Mouse (Mus musculus) heart, adult 8-10 months (tissue): ENCODE results near the gene Sp7. TPM values are rescaled to one million over a fixed set of nuclear protein-coding genes. Genes with fewer than 3 reads are reported as not detected.
"Not testable (repeated sequence)": the region's sequence is repeated elsewhere in the genome, so short reads cannot be mapped to it uniquely, and the experiment has no call there.

Experiments used
- DNase-seq: peaks from one replicate; pipeline ENCODE4 v3.0.0; 2022; ENCODE audit warnings: low spot score
- total RNA-seq, 4 experiments: library from RNA; stranded (reverse); gene quantifications; 2 replicates each; pipeline ENCODE4 v1.2.4; 2022

Sp7 gene
- total RNA-seq, 4 experiments from 2014 or later = not detected

GRCm38 (mm10) chr15:102346444-102346843, 20.5 kb downstream of the Sp7 start:
- DNase-seq = no peak

GRCm38 (mm10) chr15:102344490-102344889, 22.5 kb downstream of the Sp7 start:
- DNase-seq = no peak

DNA sequence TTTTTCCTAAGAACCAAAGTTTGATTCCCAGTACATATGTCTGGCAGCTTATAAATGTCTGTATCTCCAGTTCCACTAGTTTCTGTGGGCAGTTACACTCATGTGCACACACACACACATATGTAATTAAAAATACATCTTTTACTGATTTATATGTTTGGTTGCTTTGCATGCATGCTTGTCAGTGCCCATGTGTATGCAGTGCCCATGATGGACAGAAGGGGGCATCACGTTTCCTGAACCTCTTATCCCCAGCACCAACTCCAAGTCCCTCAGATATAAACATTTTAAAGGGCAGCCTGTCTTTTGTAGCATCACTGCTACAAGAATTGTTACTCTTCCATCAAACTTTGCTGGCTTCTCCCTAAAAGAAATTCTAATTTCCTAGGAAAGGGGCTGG, 25.4 kb downstream of the Sp7 start:
- DNase-seq = no peak

DNA sequence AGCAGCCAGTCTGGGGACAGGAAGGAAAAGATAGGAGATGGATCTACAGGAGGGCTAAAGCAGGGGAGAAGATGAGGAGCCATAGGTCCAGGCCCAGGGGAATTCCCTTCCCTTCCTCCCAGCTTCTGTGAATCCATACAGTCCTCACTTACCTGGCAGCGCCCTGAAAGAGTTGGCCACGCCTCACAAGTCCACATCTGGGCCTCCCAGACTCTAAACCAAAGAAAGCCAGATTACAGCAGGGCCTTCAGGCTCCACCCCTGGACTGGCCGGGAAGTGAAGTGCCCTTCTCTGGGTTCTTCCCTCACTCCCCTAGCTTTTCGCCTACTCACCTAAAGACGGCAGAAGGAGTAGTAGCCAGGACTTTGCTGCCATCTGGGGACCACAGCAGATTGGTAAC, 27.4 kb downstream of the Sp7 start:
- DNase-seq = no peak

DNA sequence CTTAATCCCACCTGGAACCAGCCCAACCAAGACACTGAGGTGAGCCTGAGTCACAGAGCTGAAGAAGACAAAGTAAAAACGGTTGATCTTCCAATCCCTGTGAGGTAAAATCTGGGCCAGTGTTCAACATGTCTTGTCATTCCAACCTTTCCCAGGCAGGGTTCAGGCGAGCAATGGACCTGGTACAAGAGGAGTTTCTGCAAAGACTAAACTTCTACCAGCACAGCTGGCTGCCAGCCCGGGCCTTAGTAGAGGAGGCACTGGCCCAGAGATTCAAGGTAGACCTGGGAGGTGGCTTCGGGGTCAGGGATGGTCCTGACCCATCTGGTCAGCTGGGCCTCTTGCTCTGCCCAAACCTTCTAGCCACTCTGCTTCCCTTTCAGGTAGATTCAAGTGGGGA, 30.0 kb downstream of the Sp7 start:
- DNase-seq = no peak

DNA sequence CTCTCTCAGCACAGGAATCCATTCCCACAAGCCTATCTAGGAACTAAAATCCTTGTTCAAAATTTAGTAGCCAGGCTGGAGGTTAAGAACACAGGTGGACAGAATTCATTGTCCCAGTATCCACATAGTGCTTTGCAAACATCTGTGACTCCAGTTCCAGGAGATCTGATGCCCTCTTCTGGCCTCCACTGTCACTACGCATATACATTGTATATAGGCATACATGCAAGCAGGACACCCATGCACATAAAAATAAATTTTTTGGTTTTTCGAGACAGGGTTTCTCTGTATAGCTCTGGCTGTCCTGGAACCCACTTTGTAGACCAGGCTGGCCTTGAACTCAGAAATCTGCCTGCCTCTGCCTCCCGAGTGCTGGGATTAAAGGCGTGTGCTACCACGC, 31.1 kb downstream of the Sp7 start:
- not testable (repeated sequence) for DNase-seq

DNA sequence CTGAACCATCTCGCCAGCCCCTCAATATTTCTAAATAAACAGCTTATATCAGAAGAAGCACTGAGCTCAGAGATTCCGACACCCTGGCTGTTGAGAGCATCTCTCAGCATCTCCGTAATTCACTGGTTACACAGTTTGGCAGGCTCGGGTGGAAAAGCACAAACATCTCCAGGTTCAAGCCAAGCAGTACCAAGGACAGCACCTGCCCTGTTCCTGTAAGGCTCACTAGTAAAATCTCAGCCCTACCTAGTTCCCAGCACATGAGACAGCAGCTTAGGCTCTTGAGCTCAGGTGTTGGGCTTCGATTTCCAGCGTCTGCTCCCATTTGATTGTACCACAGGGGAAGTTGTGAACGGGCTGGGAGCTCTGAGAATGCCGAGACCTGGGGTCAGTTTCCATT, 31.7 kb downstream of the Sp7 start:
- no peak for DNase-seq

- peak; percentile 83 for DNase-seq
These were observed 35.4 kb downstream of the Sp7 start, which contains the start of gene Myg1 for GRCm38 (mm10) chr15:102331610-102332015. TSS of gene Myg1 (plus strand) at chr15:102331709.

DNA sequence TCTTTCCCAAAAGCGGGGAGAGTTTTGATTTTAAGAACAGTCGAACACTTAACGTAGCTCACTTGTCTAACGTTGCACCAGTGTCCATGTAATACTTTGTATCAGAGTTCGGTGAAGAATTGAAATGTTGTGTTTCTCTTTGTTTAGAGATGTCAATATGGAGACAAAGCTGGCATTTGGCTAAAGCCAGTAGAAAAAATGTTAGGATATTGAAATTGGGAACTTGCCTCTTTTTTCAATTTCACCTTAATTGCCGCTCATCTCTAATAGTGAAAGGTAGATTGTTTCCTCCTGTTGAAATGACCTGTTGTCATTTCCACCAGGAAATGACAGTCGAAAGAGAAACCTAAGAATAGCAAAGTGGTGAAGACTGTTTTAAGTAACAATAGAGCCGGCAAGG, 40.1 kb downstream of the Sp7 start:
- DNase-seq = no peak

DNA sequence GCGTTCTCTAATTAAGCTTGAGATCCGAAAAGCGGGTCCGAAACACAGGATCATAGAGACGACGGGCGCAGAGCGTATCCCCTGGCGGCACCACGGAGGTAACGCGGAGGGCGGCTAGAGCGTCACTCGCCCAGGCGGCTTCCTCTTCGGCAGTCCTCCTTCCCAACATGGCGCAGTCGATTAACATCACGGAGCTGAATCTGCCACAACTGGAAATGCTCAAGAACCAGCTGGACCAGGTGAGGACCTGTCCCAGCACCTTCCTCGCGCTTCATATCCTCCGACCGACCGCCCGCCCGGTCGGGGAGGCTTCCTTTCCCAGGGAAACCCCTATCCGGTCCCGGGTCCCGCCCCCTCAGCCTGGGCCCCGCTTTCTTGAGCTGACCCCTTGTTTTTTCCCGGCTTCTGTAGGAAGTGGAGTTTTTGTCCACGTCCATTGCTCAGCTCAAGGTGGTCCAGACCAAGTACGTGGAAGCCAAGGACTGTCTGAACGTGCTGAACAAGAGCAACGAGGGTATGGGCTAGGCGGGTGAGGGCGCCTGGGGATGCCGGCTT, 40.9 kb downstream of the Sp7 start, which contains the start of gene Pfdn5:
Gene Pfdn5, plus strand, starts transcription at position 95 of the 555 bp plus-strand sequence.
- DNase-seq = peak; percentile 86

DNA sequence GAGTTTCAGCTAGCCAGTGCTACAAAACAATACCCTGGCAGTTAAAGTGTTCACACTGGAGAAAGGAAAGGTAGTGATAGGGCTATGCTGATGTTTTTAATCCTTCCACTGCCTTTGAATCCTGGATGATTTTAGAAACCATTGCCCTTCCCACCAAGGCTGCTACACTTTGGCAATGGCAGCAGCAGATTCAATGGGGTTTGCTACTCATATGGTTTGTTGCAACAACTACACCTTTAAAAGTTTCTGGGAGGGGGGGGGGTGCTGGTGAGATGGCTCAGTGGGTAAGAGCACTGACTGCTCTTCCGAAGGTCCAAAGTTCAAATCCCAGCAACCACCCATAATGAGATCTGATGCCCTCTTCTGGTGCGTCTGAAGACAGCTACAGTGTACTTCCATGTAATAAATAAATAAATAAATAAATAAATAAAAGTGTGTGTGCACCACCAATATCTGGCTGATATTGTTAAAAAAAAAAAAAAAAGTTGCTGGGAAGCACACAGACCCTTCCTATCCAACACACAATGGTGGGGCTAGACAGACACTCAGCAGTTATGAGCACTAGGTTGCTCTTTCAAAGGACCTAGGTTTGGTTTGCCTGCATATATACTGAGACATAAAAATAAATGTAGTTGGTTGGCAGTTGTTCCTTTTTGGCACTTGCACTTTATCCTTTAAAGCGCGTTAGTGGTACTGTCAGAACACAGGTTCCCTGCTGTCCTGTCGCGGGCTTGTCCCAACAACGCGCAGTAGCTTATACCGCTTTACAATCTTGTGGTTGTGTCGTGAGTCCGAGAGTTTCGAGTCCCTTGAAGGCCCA, 42.1 kb downstream of the Sp7 start:
- DNase-seq = no peak

DNA sequence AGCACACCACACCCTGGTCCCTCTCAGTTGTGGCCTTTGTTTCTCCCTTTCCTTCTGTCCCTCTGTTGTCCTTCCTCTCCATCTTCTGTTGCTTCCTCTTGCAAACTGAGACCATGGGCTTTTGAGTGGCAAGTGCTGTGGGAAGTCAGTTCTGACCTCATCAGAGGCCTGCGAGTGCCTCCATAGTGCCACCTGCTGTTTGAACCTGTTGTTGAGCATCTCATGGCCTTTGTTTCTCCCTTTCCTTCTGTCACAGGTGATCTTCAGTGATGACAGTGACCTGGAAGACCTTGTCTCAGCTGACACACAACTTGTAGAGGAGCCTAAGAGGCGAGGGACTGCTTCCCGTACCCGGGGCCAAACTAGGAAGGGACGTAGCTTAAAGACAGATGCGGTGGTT, 50.7 kb downstream of the Sp7 start:
- peak; percentile 75 for DNase-seq

GRCm38 (mm10) chr15:102315292-102315691, 51.7 kb downstream of the Sp7 start:
- DNase-seq = peak; percentile 37

DNA sequence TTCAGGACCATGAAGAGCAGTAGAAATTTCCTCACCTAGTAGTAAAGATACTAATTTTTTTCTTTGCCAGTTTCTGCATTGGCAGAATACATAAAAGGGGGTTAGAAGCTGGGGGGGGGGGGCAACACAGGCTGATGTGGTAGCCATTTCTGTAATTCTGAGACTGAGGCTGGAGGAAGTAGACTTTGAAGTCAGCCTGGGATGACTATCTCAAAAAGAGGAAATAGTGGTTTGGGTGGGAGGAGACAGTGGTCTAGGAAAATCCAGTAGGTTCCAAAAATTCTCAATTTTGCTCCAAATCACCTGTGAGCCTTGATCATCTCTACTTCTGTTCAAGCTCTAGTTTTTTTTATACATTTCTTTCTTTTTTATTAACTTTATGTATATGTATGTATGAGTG, 55.5 kb downstream of the Sp7 start:
- no peak for DNase-seq

DNA sequence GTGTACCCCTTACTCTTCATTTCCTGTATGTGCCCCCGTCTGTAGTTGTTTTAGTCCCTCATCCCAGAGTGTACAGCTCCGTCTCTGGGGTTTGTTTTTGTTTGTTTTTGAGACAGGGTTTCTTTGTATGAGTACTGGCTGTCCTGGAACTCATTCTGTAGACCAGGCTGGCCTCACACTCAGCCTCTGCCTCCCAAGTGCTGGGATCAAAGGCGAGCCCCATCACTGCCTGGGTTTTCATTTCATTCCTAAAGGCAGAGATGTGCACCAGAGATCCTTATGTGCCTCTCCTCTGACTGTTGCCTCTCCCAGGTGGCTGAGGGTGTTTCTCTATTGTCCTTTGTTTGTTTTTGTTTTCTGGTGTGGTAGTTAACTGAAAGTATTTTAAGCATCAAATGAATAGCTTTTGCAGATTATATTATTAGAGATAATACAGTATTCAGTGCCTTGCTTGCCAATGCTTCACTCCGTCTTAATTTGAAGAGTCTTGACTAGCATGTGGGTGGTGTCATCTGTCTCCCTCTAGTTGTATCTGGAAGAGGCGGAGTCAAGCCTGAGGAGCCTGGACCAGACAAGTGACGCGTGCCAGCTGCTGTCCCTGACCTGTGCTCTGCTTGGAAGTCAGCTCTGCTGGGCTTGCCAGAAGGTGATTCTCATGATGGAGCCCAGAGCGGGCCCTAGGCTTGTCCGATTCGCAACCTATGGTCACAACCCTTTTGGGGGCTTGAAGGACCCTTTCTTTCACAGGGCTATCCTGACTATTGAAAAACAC, 56.7 kb downstream of the Sp7 start:
- DNase-seq = peak; percentile 65

GRCm38 (mm10) chr15:102308717-102309116, 58.3 kb downstream of the Sp7 start:
- no peak for DNase-seq

Other genes with a start within 250 kb of the Sp7 start
- gene Spryd3, start 230.9 kb downstream of the Sp7 start, total RNA-seq = 10 to 100 TPM; 13.2 to 16.8 (median 15.6) TPM
- gene Igfbp6, start 222.8 kb downstream of the Sp7 start, total RNA-seq = 10 to 100 TPM; 20.6 to 52.4 (median 26.0) TPM
- gene Soat2, start 216.7 kb downstream of the Sp7 start, total RNA-seq = under 1 TPM in 3 of 4 experiments, not detected in 1; 0.11 to 0.13 (median 0.12) TPM
- 10 to 100 TPM; 31.5 to 40.0 (median 35.5) TPM for gene Zfp740, start 163.9 kb downstream of the Sp7 start, total RNA-seq
- gene Csad, start 162.5 kb downstream of the Sp7 start, total RNA-seq = 10 to 100 TPM; 14.2 to 18.9 (median 16.2) TPM
- gene Itgb7, start 135.2 kb downstream of the Sp7 start, total RNA-seq = 1 to 10 TPM in 2 of 4 experiments, under 1 TPM in 2; 0.82 to 3.2 (median 1.5) TPM
- 10 to 100 TPM; 15.3 to 20.6 (median 17.3) TPM for gene Rarg, start 109.7 kb downstream of the Sp7 start, total RNA-seq
- not detected for gene Gm9918, start 96.6 kb downstream of the Sp7 start, total RNA-seq
- 10 to 100 TPM; 17.4 to 20.8 (median 18.7) TPM for gene Mfsd5, start 87.7 kb downstream of the Sp7 start, total RNA-seq
- gene Espl1, start 70.9 kb downstream of the Sp7 start, total RNA-seq = 1 to 10 TPM in 1 of 4 experiments, under 1 TPM in 3; 0.38 to 1.1 (median 0.93) TPM
- 100 to 1,000 TPM; 300 to 347 (median 339) TPM for gene Pfdn5, start 41.1 kb downstream of the Sp7 start, total RNA-seq
- gene Myg1, start 35.5 kb downstream of the Sp7 start, total RNA-seq = 10 to 100 TPM; 23.2 to 24.6 (median 24.5) TPM
- gene Aaas, start 16.4 kb downstream of the Sp7 start, total RNA-seq = 10 to 100 TPM in 3 of 4 experiments, 1 to 10 TPM in 1; 9.8 to 15.0 (median 12.5) TPM
- 10 to 100 TPM; 31.8 to 43.8 (median 38.7) TPM for gene Sp1, start 39.0 kb upstream of the Sp7 start, total RNA-seq
- gene Amhr2, start 78.2 kb upstream of the Sp7 start, total RNA-seq = under 1 TPM; 0.19 to 1.00 (median 0.63) TPM
- 10 to 100 TPM; 18.7 to 25.3 (median 22.0) TPM for gene Prr13, start 91.8 kb upstream of the Sp7 start, total RNA-seq
- 100 to 1,000 TPM; 452 to 509 (median 465) TPM for gene Pcbp2, start 103.4 kb upstream of the Sp7 start, total RNA-seq
- gene Gm10337, start 136.5 kb upstream of the Sp7 start, total RNA-seq = not detected
- 1 to 10 TPM; 1.7 to 2.8 (median 2.3) TPM for gene Map3k12, start 149.9 kb upstream of the Sp7 start, total RNA-seq
- 10 to 100 TPM; 38.8 to 50.0 (median 44.7) TPM for gene Tarbp2, start 151.0 kb upstream of the Sp7 start, total RNA-seq
- gene Npff, start 157.8 kb upstream of the Sp7 start, total RNA-seq = 1 to 10 TPM in 3 of 4 experiments, under 1 TPM in 1; 0.65 to 2.2 (median 1.9) TPM